Mouse (Mus musculus) thymus, postnatal 14 days (tissue): ENCODE data around the gene Jkamp.

Source experiments
- DNase-seq: peaks from one replicate; pipeline ENCODE4 v3.0.0; 2021

Gene Jkamp

GRCm38 (mm10) chr12:72086166-72086825 is 907 bp downstream of the Jkamp start:
- DNase-seq = peak; percentile 27

- no peak for DNase-seq
These were observed 4.4 kb downstream of the Jkamp start for GRCm38 (mm10) chr12:72089802-72090201.

- no peak for DNase-seq
These were observed 11.6 kb downstream of the Jkamp start for GRCm38 (mm10) chr12:72096966-72097365.

GRCm38 (mm10) chr12:72102776-72103175 is 17.4 kb downstream of the Jkamp start:
- DNase-seq = no peak

GRCm38 (mm10) chr12:72104027-72104426 is 18.6 kb downstream of the Jkamp start:
- DNase-seq = no peak

- peak; percentile 39 for DNase-seq
These were observed 19.3 kb downstream of the Jkamp start for GRCm38 (mm10) chr12:72104525-72105281.

- no peak for DNase-seq
These were observed 29.7 kb downstream of the Jkamp start for GRCm38 (mm10) chr12:72115126-72115525.

- DNase-seq = no peak
These were observed 30.4 kb downstream of the Jkamp start for GRCm38 (mm10) chr12:72115686-72116345.

GRCm38 (mm10) chr12:72129203-72129602 is 43.8 kb downstream of the Jkamp start:
- no peak for DNase-seq

GRCm38 (mm10) chr12:72150786-72151185 is 65.4 kb downstream of the Jkamp start:
- no peak for DNase-seq
